Mouse (Mus musculus): ENCODE data around the gene Ccdc188.
A peak's percentile ranks its signal among the peaks of the same experiment; 100 is the strongest.

The Ccdc188 gene

GRCm38 (mm10) chr16:18234671-18235388 is 17.2 kb downstream of the Ccdc188 start, which contains the start of gene Zdhhc8:
TSS of gene Zdhhc8 (minus strand) at chr16:18235136.
- no peak for DNase-seq (ENCODE audit: low read depth, low spot score)

GRCm38 (mm10) chr16:18235389-18236065 is 17.8 kb downstream of the Ccdc188 start:
- DNase-seq (ENCODE audit: low read depth, low spot score): no peak

DNA sequence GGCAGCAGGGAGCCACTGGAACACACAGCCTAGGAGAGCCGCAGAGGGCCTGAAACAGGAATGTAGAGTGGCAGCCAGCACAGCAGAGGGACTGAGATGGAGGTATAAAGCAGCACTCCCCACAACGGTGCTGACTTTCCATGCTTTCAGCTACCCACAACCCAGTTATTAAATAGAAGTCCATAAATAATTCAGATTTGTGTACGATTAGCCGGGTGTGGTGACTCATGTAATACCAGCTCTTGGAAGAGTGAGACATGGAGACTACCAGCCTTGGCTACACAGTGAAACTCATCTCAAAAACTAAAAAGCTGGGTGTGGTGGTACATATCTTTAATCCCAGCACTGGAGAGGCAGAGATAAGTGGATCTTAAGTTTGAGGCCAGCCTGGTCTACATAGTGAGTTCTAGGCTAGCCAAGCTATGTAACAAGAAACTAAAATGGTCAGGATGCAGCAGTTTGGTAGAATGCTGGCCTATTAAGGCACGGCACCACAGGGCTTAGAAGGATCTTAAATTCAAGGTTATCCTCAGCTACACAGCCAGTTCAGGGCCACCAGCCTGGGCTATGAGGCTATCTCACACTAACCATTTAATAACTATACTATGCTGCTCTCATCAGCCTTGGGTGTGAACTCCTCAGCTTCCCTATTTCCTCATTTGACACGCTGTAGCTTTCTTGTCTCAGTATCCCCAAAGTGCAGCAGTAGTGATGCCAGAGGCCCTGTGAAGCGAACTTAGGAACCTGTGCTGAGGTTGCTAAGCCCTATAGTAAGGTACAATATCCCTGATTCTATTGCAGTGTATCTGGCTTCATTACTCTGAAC is 19.2 kb downstream of the Ccdc188 start:
- no peak for DNase-seq (ENCODE audit: low read depth, low spot score)

- no peak for DNase-seq (ENCODE audit: low read depth, low spot score)
Observed at GRCm38 (mm10) chr16:18241581-18241980, 23.9 kb downstream of the Ccdc188 start.

DNA sequence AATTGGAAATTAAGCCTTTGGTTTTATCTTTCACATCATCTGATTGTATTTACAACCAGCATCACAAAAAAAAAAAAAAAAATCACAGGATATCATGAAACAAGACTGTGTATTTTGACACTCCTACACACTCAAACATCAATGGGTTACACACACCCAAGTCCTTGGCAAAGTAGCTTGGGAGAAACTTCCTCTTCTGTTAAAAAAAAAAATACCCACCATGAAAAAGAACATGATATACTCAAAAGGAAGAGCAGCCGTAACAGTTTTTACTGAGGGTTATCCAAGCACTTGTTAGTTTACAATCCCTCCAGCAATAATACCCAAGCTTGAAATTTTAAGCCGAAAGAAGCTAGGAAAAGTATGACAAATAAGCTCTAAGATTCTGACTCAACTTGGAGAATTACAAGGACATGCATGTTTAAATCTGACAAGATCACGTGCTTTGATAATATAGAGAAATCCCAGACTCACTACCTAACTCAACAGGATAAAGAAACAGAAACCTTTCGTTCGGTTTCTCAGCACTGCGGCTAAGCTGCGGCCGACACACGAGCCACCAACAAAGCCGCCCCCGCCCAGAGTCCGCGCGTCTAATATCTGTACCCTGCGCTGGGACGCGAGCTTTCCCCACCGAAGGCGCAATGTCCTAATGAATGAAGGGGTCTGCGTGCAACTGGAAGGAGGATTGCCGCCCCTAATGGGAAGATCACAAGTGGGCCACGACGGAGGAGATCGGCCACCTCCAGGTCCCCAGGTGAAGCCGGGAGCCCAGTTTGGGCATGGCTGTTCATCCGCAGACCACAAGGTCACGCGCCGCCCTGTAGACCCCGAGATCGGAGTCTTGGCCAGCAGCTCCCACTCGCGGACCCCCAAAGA is 30.1 kb downstream of the Ccdc188 start:
- DNase-seq (ENCODE audit: low read depth, low spot score): no peak

DNA sequence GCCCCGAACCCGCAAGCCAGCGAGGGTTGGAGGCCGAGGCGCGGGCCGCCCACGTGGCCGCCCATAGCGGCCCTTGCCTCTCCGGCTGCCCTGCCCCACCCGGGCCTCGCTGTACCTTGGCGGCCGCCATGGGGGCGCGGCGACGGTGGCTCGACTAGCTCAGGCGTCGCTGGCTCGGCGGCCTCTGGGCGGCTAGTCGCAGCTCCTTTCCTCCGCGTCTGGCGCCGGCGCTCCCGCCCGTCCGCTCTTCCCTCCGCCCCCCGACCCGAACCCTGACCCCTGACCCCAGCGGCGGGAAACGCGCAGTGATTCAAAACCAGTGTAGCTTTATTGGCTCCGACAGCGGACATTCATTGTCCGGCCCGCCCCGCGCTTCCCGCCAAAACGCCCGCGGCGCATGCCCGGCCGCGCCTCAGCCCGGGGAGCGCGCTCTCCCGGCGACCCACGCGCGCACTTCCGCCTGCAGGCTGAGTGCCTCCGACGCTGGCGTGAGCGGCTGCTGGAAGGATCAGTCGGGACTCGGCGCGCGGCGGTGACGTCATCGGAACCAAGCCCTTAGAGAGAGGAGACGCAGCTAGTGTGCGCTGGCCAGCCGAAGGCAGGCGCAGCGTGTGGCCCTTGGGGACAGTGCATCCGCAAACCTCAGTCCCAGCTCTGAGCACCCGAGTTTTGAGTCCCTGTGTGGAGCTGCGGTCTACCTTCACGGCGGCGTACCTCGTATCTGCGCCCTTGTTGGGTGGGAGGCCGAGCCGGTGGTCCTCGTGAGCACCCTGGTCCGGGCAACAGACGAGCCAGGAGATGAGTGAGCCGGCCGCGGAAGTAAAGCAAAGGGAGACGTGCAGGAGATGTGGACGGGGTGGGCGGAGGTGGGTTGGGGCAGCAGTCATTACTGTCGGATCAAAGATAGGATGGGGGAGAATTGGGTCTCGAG is 31.0 kb downstream of the Ccdc188 start, which contains the start of the genes Trmt2a and Ranbp1:
Gene Trmt2a (plus strand): TSS at position 247 of the 931 bp plus-strand sequence.
Gene Ranbp1 (minus strand): TSS at position 300 of the 931 bp plus-strand sequence.
- peak; percentile 98 for DNase-seq (ENCODE audit: low read depth, low spot score)

- no peak for DNase-seq (ENCODE audit: low read depth, low spot score)
Observed at GRCm38 (mm10) chr16:18249364-18249967, 31.8 kb downstream of the Ccdc188 start.

GRCm38 (mm10) chr16:18250231-18250630 is 32.6 kb downstream of the Ccdc188 start:
- DNase-seq (ENCODE audit: low read depth, low spot score): no peak

GRCm38 (mm10) chr16:18250828-18251790 is 33.4 kb downstream of the Ccdc188 start:
- no peak for DNase-seq (ENCODE audit: low read depth, low spot score)

DNA sequence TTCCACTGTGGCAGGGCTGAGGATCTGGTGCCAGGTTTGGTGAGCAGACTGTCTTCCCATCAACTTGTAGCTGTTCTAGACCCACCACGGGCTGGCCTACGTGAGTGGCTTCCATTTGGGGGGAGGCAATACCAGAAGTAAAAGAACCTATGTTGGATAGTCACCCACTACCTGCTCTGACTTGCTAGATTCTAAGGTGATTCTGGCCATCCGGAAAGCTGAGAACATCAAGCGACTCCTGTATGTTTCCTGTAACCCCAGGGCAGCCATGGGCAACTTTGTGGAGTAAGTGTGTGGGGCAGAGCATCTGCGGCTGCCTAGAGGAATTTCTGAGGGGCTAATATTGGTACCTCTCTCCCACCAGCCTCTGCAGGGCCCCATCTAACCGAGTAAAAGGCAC is 35.1 kb downstream of the Ccdc188 start:
- DNase-seq (ENCODE audit: low read depth, low spot score): no peak

GRCm38 (mm10) chr16:18253866-18254265 is 36.2 kb downstream of the Ccdc188 start:
- DNase-seq (ENCODE audit: low read depth, low spot score): no peak

- no peak for DNase-seq (ENCODE audit: low read depth, low spot score)
Observed at GRCm38 (mm10) chr16:18258221-18258620, 40.5 kb downstream of the Ccdc188 start, which contains the start of gene Gm49776. TSS of gene Gm49776 (minus strand) at chr16:18258321.

GRCm38 (mm10) chr16:18265024-18265423 is 47.3 kb downstream of the Ccdc188 start:
- no peak for DNase-seq (ENCODE audit: low read depth, low spot score)

GRCm38 (mm10) chr16:18268182-18268581 is 50.5 kb downstream of the Ccdc188 start:
- no peak for DNase-seq (ENCODE audit: low read depth, low spot score)

Data from telencephalon, adult 2 months (tissue).